Mouse (Mus musculus) cerebellum, adult (tissue): ENCODE measurements around the gene Iqgap3.

Experiments
- ATAC-seq: cut with Nextera tagmentation; 2 replicates; pipeline ENCODE4 v1.9.2; 2017; ENCODE audit warnings: mild to moderate bottlenecking, moderate library complexity, mixed read lengths; ENCODE audit not compliant: insufficient number of reproducible peaks, low FRiP score, low TSS enrichment

Iqgap3 gene

DNA sequence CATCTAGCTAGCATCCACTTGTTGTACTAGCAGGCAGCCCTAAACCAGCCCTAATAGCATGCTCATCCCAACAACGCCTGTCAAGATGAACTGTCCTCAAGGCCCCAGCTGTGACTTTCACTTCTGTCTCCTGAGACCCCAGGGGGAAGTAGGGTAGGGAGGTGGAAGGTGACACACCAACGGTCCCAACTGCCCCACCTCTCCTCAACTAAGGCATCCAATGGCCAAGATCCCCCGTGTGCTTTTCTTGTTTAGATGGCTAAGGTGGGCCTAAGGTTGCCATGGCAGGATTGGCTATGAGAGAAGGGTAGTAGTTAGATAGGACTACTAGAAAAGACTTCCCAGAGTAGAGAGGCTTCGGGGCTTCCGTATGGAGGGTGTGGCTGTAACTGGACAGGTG, 66.6 kb downstream of the Iqgap3 start:
- no peak for ATAC-seq

GRCm38 (mm10) chr3:88148776-88149509, 67.2 kb downstream of the Iqgap3 start:
- no peak for ATAC-seq

GRCm38 (mm10) chr3:88149510-88149974, 67.8 kb downstream of the Iqgap3 start:
- no peak for ATAC-seq

DNA sequence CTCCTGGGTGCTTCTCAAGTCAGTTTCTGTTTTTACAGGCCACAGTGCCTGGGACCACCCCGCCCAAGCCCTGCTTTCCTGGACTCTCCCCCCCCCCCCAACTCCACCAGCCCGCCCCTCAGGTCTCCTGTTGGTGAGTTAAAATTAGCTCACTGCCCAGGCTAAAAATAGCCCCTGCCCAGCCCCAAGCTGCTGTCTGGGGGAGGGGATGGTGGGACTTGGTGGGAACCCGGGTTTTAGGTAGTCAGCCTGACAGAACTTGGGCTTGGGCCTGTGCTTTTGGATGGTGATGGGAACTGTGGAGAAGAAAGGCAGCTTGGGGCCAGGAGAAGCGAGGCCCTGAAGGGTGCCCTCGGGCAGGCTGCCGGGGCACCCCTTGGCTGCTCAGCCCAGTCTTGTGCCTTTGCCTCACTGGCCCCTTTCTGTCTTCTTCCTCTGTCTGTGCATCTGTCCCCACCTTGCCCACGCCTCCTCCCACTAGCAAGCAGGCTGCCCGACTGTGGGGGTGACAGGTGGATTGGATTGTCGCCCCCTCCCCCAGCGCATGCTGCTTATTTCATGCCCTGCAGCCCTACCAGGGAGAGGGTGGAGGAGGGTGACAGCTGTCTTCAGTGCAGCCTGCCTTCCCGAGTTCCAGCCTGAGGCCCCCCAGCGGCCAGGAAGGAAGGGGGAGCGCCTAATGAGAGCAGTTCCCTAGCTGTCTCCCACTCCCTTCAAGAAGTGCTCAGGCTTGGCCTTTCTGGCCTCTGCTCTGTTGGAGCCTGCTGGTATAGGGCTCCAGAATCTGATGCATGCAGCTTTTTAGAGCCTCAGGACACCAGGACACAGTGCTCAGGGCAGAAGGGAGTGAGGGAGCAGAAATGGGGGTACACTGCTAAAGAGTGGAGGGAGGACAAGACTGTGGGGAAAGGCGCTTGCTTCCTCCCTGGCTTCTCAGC, 68.6 kb downstream of the Iqgap3 start:
- no peak for ATAC-seq

GRCm38 (mm10) chr3:88150999-88151364, 69.2 kb downstream of the Iqgap3 start:
- no peak for ATAC-seq

GRCm38 (mm10) chr3:88152056-88152455, 70.3 kb downstream of the Iqgap3 start:
- ATAC-seq = peak; percentile 57

- ATAC-seq = no peak
These were observed 71.7 kb downstream of the Iqgap3 start for GRCm38 (mm10) chr3:88153290-88154011.

- ATAC-seq = no peak
These were observed 72.5 kb downstream of the Iqgap3 start for GRCm38 (mm10) chr3:88154236-88154635.

DNA sequence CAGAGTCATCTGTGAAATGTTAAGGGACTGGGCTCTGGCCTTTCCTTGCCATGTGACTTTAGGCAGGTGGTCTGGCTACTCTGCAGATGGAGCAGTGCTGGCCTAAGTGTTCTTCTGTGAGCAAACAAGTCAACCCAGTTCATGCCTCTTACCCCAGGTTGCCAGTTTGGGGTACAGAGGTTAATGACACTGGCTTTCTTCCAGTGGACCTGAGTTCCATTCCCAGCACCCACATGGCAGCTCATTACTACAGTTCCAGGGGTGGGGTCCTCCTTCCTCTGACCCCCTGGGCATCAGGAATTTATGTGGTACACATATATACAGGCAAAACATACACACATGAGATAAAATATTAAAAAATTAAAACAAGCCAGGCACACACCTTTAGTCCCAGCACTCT, 75.0 kb downstream of the Iqgap3 start:
- ATAC-seq = no peak

- ATAC-seq = no peak
These were observed 76.2 kb downstream of the Iqgap3 start for GRCm38 (mm10) chr3:88157771-88158597.

- no peak for ATAC-seq
These were observed 77.2 kb downstream of the Iqgap3 start for GRCm38 (mm10) chr3:88158991-88159390.

GRCm38 (mm10) chr3:88160856-88161255, 79.1 kb downstream of the Iqgap3 start:
- ATAC-seq = no peak

DNA sequence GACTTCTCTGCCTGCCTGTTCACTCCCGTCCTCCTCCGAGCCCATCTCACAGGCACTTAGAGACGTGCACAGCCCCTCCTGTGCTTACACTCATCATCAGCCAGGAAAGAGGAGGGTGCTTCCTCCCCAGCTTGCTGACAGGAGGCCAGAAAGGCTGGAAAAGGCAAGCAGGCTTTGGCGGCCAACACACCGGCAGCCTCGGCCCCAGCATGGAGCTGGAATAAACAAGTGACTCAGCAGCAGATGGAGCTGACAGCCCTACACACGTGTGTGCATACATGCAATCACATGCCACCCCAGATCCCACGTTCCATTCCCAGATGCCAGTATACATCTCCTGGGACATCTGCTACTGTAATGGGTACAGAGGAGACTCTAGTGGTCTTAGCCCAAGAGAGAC, 80.5 kb downstream of the Iqgap3 start:
- ATAC-seq = peak; percentile 70

DNA sequence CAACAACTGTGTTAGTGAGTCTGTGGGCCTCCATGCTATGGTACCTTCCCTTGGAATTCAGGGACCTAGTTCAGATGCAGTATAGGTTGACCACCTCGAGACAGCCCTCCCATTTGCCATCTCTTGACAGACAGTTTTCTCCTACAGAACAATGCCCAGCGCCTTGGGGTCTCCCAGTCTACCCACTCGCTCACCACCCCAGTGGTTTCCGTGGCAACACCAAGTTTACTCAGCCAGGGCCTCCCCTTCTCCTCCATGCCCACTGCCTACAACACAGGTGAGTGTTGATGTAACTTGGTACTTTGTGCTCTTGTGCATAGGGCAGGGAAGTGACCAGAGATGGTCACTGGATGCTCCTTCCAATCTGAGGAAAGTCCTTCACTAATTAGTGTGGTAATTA, 81.0 kb downstream of the Iqgap3 start:
- ATAC-seq = no peak

GRCm38 (mm10) chr3:88163847-88164246, 82.1 kb downstream of the Iqgap3 start:
- ATAC-seq = no peak

GRCm38 (mm10) chr3:88164263-88164662, 82.5 kb downstream of the Iqgap3 start:
- no peak for ATAC-seq

DNA sequence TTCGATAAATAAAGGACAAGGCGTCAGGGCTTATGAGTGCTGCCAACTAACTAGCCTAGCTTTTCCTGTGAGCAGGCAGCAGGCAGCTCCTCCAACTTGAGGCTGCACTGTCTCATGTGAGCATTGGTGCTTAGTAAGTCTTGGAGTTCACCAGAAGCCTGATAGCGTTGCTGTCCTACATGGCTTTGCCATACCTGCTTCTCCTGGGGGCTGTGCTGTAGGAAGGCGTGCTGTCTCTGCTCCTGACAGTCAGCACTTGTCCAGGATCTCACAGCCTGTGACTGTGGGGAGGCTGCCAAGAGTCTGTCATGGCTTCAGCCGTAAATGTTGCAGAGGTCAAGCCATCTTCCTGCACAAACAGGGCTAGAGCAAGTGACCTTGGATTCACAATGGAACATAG, 84.3 kb downstream of the Iqgap3 start:
- no peak for ATAC-seq

GRCm38 (mm10) chr3:88170361-88170760, 88.6 kb downstream of the Iqgap3 start:
- no peak for ATAC-seq
